Mouse (Mus musculus) gastrocnemius, adult 18-20 months (tissue): Measurements from ENCODE around the gene Gm27021. TPM values are rescaled to one million over a fixed set of nuclear protein-coding genes. Genes with fewer than 3 reads are reported as not detected.
A peak's percentile ranks its signal among the peaks of the same experiment; 100 is the strongest.

Experiments
- DNase-seq: peaks from one replicate; pipeline ENCODE4 v3.0.0; 2021; ENCODE audit warnings: low spot score
- total RNA-seq, 2 experiments: library from RNA; stranded (reverse); gene quantifications; 2 replicates each; pipeline ENCODE4 v1.2.3; 2021

Gene Gm27021
- total RNA-seq, 2 experiments from 2014 or later: not detected

GRCm38 (mm10) chr8:120607460-120607859 lies 60.4 kb downstream of the Gm27021 start:
- no peak for DNase-seq

- DNase-seq: no peak
These were observed 65.2 kb downstream of the Gm27021 start for GRCm38 (mm10) chr8:120602672-120603071.

- peak; percentile 84 for DNase-seq
These were observed 68.4 kb downstream of the Gm27021 start for GRCm38 (mm10) chr8:120599504-120599903.

- no peak for DNase-seq
These were observed 69.3 kb downstream of the Gm27021 start for GRCm38 (mm10) chr8:120598579-120598978.

GRCm38 (mm10) chr8:120595963-120596362 lies 71.9 kb downstream of the Gm27021 start:
- DNase-seq: peak; percentile 49

GRCm38 (mm10) chr8:120594571-120594970 lies 73.3 kb downstream of the Gm27021 start:
- no peak for DNase-seq

GRCm38 (mm10) chr8:120591587-120592292 lies 76.1 kb downstream of the Gm27021 start:
- no peak for DNase-seq

GRCm38 (mm10) chr8:120589921-120590320 lies 78.0 kb downstream of the Gm27021 start:
- DNase-seq: no peak

GRCm38 (mm10) chr8:120588908-120589771 lies 78.7 kb downstream of the Gm27021 start, which contains the start of gene Gins2:
Gins2 (minus strand) TSS chr8:120589304.
- peak; percentile 100 for DNase-seq

- DNase-seq: no peak
These were observed 82.4 kb downstream of the Gm27021 start for GRCm38 (mm10) chr8:120585521-120585920.

GRCm38 (mm10) chr8:120581811-120582210 lies 86.1 kb downstream of the Gm27021 start:
- no peak for DNase-seq

- DNase-seq: no peak
These were observed 86.5 kb downstream of the Gm27021 start for GRCm38 (mm10) chr8:120581329-120581728.

- DNase-seq: no peak
These were observed 87.4 kb downstream of the Gm27021 start for GRCm38 (mm10) chr8:120580336-120581000.

- DNase-seq: no peak
These were observed 90.1 kb downstream of the Gm27021 start for GRCm38 (mm10) chr8:120577821-120578220.

GRCm38 (mm10) chr8:120575801-120576200 lies 92.1 kb downstream of the Gm27021 start:
- DNase-seq: no peak

- DNase-seq: no peak
These were observed 92.9 kb downstream of the Gm27021 start for GRCm38 (mm10) chr8:120574941-120575340.

- no peak for DNase-seq
These were observed 94.0 kb downstream of the Gm27021 start for GRCm38 (mm10) chr8:120573866-120574265.

GRCm38 (mm10) chr8:120572534-120572933 lies 95.3 kb downstream of the Gm27021 start:
- no peak for DNase-seq

GRCm38 (mm10) chr8:120571561-120571960 lies 96.3 kb downstream of the Gm27021 start:
- DNase-seq: no peak

GRCm38 (mm10) chr8:120569939-120570715 lies 97.8 kb downstream of the Gm27021 start:
- peak; percentile 69 for DNase-seq

GRCm38 (mm10) chr8:120569123-120569522 lies 98.8 kb downstream of the Gm27021 start:
- DNase-seq: no peak
